Comparison of ENCODE assay signal across 9 mouse cellular contexts in genomic region chr7:16183663-16184062, GRCm38 (mm10). TPM values are rescaled to one million over a fixed set of nuclear protein-coding genes. Genes with fewer than 3 reads are reported as not detected.
DNase-seq lines count a peak whose midpoint lies in the region; ATAC-seq lines count a peak whose summit lies in the region.
"Had no signal": no experiment of that assay in that cellular context is flagged by ENCODE, and none has a peak within 500 bp of the region (broad histone marks: within the 10 kb centered on the region; RNA-seq: fewer than 3 reads in every experiment).

No protein-coding gene starts in this region.

- no peak overlapping the region for H3K9ac ChIP-seq in hindbrain, embryonic 11.5 days (ENCODE audit: low read depth, low read length)
- no peak overlapping the region for H3K9ac ChIP-seq in hindbrain, embryonic 14.5 days
- H3K9ac ChIP-seq: limb, embryonic 15.5 days had no signal

- H3K4me3 ChIP-seq in hindbrain, embryonic 11.5 days (ENCODE audit: low read depth, low read length): no peak overlapping the region
- H3K4me3 ChIP-seq in hindbrain, embryonic 14.5 days (replicated peaks; ENCODE audit: low read length): no peak overlapping the region
- H3K4me3 ChIP-seq: limb, embryonic 15.5 days had no signal

- peak; percentile 59 for DNase-seq in hindbrain, embryonic 11.5 days (ENCODE audit: low spot score)
- no peak for DNase-seq in hindbrain, embryonic 14.5 days (ENCODE audit: low spot score)
- DNase-seq in Muller cell, postnatal 12 days (ENCODE audit: inconsistent ontology term): peak; percentile 18
- DNase-seq in gastrocnemius, postnatal 14 days: peak; percentile 49
- DNase-seq in lung, postnatal 10 days: peak; percentile 47
- no peak for DNase-seq in cerebellum, adult 11-12 months
- no peak for DNase-seq in layer of hippocampus, postnatal 14 days (ENCODE audit: low spot score in 2 of 2)

- intact Hi-C loops in gastrocnemius, postnatal 14 days (cut with DNase I; ENCODE audit: low total_unique reads): no loop called here

- H3K4me2 ChIP-seq in hindbrain, embryonic 11.5 days (replicated peaks; ENCODE audit: low read depth, low read length): no peak overlapping the region
- no peak overlapping the region for H3K4me2 ChIP-seq in hindbrain, embryonic 14.5 days (replicated peaks)
- H3K4me2 ChIP-seq: limb, embryonic 15.5 days had no signal

- H3K27ac ChIP-seq in hindbrain, embryonic 11.5 days (ENCODE audit: low read depth, low read length): no peak overlapping the region
- H3K27ac ChIP-seq in hindbrain, embryonic 14.5 days: no peak overlapping the region
- H3K27ac ChIP-seq: limb, embryonic 15.5 days had no signal

- peaks cover 22% of the 10 kb centered on the region for H3K36me3 ChIP-seq in hindbrain, embryonic 11.5 days (ENCODE audit: control insufficient read depth, insufficient read depth, low read length)
- peaks cover 64% of the 10 kb centered on the region for H3K36me3 ChIP-seq in hindbrain, embryonic 14.5 days (replicated peaks; ENCODE audit: control insufficient read depth, insufficient read depth)
- H3K36me3 ChIP-seq: limb, embryonic 15.5 days had no signal

- no peaks in the 10 kb centered on the region for H3K27me3 ChIP-seq in hindbrain, embryonic 11.5 days (ENCODE audit: control insufficient read depth, insufficient read depth, low read length)
- no peaks in the 10 kb centered on the region for H3K27me3 ChIP-seq in hindbrain, embryonic 14.5 days (ENCODE audit: control insufficient read depth, insufficient read depth, low read length)
- H3K27me3 ChIP-seq: limb, embryonic 15.5 days had no signal

- WGBS in hindbrain, embryonic 11.5 days: 37% methylated on average over 8 of the region's 8 CpGs
- WGBS in hindbrain, embryonic 14.5 days: 43% methylated on average over 8 of the region's 8 CpGs

- ATAC-seq in hindbrain, embryonic 11.5 days (ENCODE audit: low FRiP score): no peak
- no peak for ATAC-seq in hindbrain, embryonic 14.5 days (ENCODE audit: low FRiP score)
- no peak for ATAC-seq in frontal cortex, adult (ENCODE audit: low TSS enrichment)

- no peaks in the 10 kb centered on the region for H3K9me3 ChIP-seq in hindbrain, embryonic 11.5 days (ENCODE audit: control insufficient read depth, low read length)
- H3K9me3 ChIP-seq in hindbrain, embryonic 14.5 days (ENCODE audit: control insufficient read depth, low read length): no peaks in the 10 kb centered on the region
- H3K9me3 ChIP-seq: limb, embryonic 15.5 days had no signal

- no peaks in the 10 kb centered on the region for H3K4me1 ChIP-seq in hindbrain, embryonic 11.5 days (replicated peaks; ENCODE audit: control insufficient read depth, insufficient read depth, low read length)
- no peaks in the 10 kb centered on the region for H3K4me1 ChIP-seq in hindbrain, embryonic 14.5 days (replicated peaks; ENCODE audit: control insufficient read depth, insufficient read depth, low read length)
- H3K4me1 ChIP-seq: limb, embryonic 15.5 days had no signal

RNA-seq across cellular contexts. Expression of gene Meis3, which starts 8.8 kb away (rescaled TPM):
- 122 and 135 TPM in 2 replicates for polyA plus RNA-seq in hindbrain, embryonic 11.5 days (2014; fragmentation: Nextera tagmentation; extraction: Ambion mirVana)
- polyA plus RNA-seq in hindbrain, embryonic 14.5 days (2014; fragmentation: Nextera tagmentation; extraction: Ambion mirVana): 98.4 and 121 TPM in 2 replicates
- 1 to 10 TPM; 2.5 to 3.1 TPM for total RNA-seq in gastrocnemius, postnatal 14 days (2021)
- total RNA-seq in layer of hippocampus, postnatal 14 days (2021): 10 to 100 TPM; 38.0 to 42.5 TPM

RNA-seq across cellular contexts. Expression of gene Dhx34, which starts 38.2 kb away (rescaled TPM):
- polyA plus RNA-seq in hindbrain, embryonic 11.5 days (2014; fragmentation: Nextera tagmentation; extraction: Ambion mirVana): 7.9 and 9.1 TPM in 2 replicates
- polyA plus RNA-seq in hindbrain, embryonic 14.5 days (2014; fragmentation: Nextera tagmentation; extraction: Ambion mirVana): 7.8 and 9.9 TPM in 2 replicates
- 1 to 10 TPM; 4.2 to 4.6 TPM for total RNA-seq in gastrocnemius, postnatal 14 days (2021)
- 10 to 100 TPM in 1 of 2 experiments, 1 to 10 TPM in 1; 9.4 to 12.5 TPM for total RNA-seq in layer of hippocampus, postnatal 14 days (2021)

RNA-seq across cellular contexts. Expression of gene Slc8a2, which starts 54.0 kb away (rescaled TPM):
- 0.84 and 1.0 TPM in 2 replicates for polyA plus RNA-seq in hindbrain, embryonic 11.5 days (2014; fragmentation: Nextera tagmentation; extraction: Ambion mirVana)
- 0.95 and 1.4 TPM in 2 replicates for polyA plus RNA-seq in hindbrain, embryonic 14.5 days (2014; fragmentation: Nextera tagmentation; extraction: Ambion mirVana)
- total RNA-seq in gastrocnemius, postnatal 14 days (2021): under 1 TPM; 0.24 to 0.25 TPM
- 100 to 1,000 TPM; 335 to 349 TPM for total RNA-seq in layer of hippocampus, postnatal 14 days (2021)

Comparison
In these comparisons a context has a peak if more than half of its experiments do, and no peak if none do; other contexts are left out.
1. DNase-seq: peak in hindbrain, embryonic 11.5 days (single experiment), Muller cell, postnatal 12 days (single experiment), gastrocnemius, postnatal 14 days (single experiment) and lung, postnatal 10 days (single experiment); none in hindbrain, embryonic 14.5 days (single experiment), cerebellum, adult 11-12 months (single experiment) and layer of hippocampus, postnatal 14 days (0 of 2).
2. RNA of gene Meis3, which starts 8.8 kb away (total RNA-seq): 38.0 to 42.5 TPM in layer of hippocampus, postnatal 14 days; 2.5 to 3.1 TPM in gastrocnemius, postnatal 14 days; every median in the first group is over 4 times any median in the second.
3. RNA of gene Slc8a2, which starts 54.0 kb away (total RNA-seq): 335 to 349 TPM in layer of hippocampus, postnatal 14 days; 0.24 to 0.25 TPM in gastrocnemius, postnatal 14 days; every median in the first group is over 100 times any median in the second.